Mouse (Mus musculus) monocyte, adult 2 months (primary cell): ENCODE results near the gene BC048507.
"Not testable (repeated sequence)": the region's sequence is repeated elsewhere in the genome, so short reads cannot be mapped to it uniquely, and the experiment has no call there.

Experiments used
- DNase-seq, 2 experiments: peaks; one replicate each; pipeline ENCODE4 v3.0.0; 2022; ENCODE audit warnings: low spot score in 2 of 2, low read depth in 1 of 2

Gene BC048507

GRCm38 (mm10) chr13:67863026-67863425, at the start of gene BC048507:
TSS of gene BC048507 (plus strand) at chr13:67863326.
- no peak for DNase-seq

GRCm38 (mm10) chr13:67813710-67814660, 49.1 kb upstream of the BC048507 start, which contains the start of gene Zfp273:
TSS of gene Zfp273 (plus strand) at chr13:67813740.
- DNase-seq: peak; percentile 18 to 57

GRCm38 (mm10) chr13:67818636-67819035, 44.5 kb upstream of the BC048507 start:
- no peak for DNase-seq

- no peak for DNase-seq
Observed at GRCm38 (mm10) chr13:67830911-67831336, 32.2 kb upstream of the BC048507 start, which contains the start of gene Gm10037. TSS of gene Gm10037 (plus strand) at chr13:67831106.

GRCm38 (mm10) chr13:67833137-67833536, 30.0 kb upstream of the BC048507 start:
- not testable (repeated sequence) for DNase-seq

GRCm38 (mm10) chr13:67843775-67844118, 19.4 kb upstream of the BC048507 start:
- no peak for DNase-seq

- peak; percentile 5 to 16 for DNase-seq
Observed at GRCm38 (mm10) chr13:67844119-67844852, 18.8 kb upstream of the BC048507 start.

- DNase-seq: no peak
Observed at GRCm38 (mm10) chr13:67844853-67845194, 18.3 kb upstream of the BC048507 start.

- no peak for DNase-seq
Observed at GRCm38 (mm10) chr13:67850361-67850760, 12.8 kb upstream of the BC048507 start.

GRCm38 (mm10) chr13:67853130-67853529, 10.0 kb upstream of the BC048507 start:
- no peak for DNase-seq

GRCm38 (mm10) chr13:67853983-67854382, 9.1 kb upstream of the BC048507 start:
- DNase-seq: no peak

GRCm38 (mm10) chr13:67857317-67857716, 5.8 kb upstream of the BC048507 start:
- DNase-seq: no peak

GRCm38 (mm10) chr13:67862508-67862907, 618 bp upstream of the BC048507 start:
- no peak for DNase-seq

GRCm38 (mm10) chr13:67864764-67865350, 1.7 kb downstream of the BC048507 start:
- no peak for DNase-seq

- no peak for DNase-seq
Observed at GRCm38 (mm10) chr13:67867899-67868298, 4.8 kb downstream of the BC048507 start.

GRCm38 (mm10) chr13:67876049-67876698, 13.0 kb downstream of the BC048507 start:
- DNase-seq: not testable (repeated sequence)

GRCm38 (mm10) chr13:67876699-67877254, 13.7 kb downstream of the BC048507 start:
- DNase-seq: no peak

- no peak for DNase-seq
Observed at GRCm38 (mm10) chr13:67883966-67884365, 20.8 kb downstream of the BC048507 start.

GRCm38 (mm10) chr13:67909759-67910158, 46.6 kb downstream of the BC048507 start:
- no peak for DNase-seq
